Mouse (Mus musculus) left cerebral cortex, postnatal 14 days (tissue): Measurements from ENCODE around the gene Gm17657. TPM values are rescaled to one million over a fixed set of nuclear protein-coding genes. Genes with fewer than 3 reads are reported as not detected.

Experiments
- DNase-seq, 2 experiments: peaks; one replicate each; pipeline ENCODE4 v3.0.0; 2021 to 2022; ENCODE audit warnings: low spot score in 2 of 2, mixed read lengths in 1 of 2
- intact Hi-C: fragments of 180-260 bp; cut with DNase I; formaldehyde crosslinking; loops from one replicate; pipeline ENCODE4 v1.15.1; 2025
- long read RNA-seq, 2 experiments: library from polyadenylated mRNA; stranded (forward); transcript quantifications; one replicate each; pipeline ENCODE4 v2.0.0; 2021
- total RNA-seq, 2 experiments: library from RNA; stranded (reverse); gene quantifications; 2 replicates each; pipeline ENCODE4 v1.2.3; 2021

Gene Gm17657
- not detected for total RNA-seq
- long read RNA-seq, experiment 1 = 0 reads
- long read RNA-seq, experiment 2 = 0 reads

DNA sequence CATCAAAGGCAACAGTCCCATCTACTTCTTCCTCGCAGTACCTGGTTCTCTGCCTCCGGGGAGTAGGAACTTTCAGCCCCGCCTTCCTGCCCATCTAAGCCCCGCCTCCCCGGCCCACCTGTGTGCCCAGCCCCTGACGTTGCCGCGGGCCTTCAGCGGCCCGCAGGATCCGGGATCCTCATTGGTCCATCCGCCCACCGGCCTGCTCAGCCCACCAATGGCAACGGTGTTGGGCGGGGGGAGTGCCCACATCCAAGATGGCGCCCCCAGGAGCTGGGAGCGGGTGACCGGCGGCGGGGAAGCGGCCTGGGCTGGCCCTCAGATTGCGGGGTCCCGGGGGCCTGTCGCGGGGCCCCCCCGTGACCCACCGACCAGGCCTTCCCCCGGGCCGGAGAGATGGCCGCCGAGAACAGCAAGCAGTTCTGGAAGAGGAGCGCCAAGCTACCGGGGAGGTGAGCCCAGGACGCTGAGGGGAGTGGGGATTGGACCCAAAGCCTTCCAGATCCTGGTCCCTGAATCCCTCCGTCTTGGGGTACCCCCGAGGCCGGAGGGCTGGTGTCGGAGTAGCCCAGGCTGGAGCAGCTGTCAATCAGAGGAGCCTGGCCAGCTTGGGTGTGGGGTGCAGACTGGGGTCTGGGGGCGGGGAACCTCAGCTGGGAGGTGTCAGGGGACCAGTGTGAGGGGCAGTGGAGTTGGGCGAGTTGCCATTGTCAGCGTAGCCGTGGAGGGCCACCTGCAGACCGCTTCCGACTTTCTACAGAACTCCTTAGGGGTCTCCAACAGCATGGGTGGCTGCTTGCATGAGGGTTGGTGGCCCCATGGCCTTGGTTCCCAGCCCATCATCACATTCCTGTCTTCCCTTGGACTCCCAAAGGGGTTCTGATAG, at the start of gene Gm17657, which contains the start of gene Tbc1d22b:
Gene Gm17657, minus strand, starts transcription at position 96 of the 886 bp plus-strand sequence.
Gene Tbc1d22b, plus strand, starts transcription at position 243 of the 886 bp plus-strand sequence.
- DNase-seq = peak; percentile 93 to 95
- intact Hi-C loops = no loop called here

DNA sequence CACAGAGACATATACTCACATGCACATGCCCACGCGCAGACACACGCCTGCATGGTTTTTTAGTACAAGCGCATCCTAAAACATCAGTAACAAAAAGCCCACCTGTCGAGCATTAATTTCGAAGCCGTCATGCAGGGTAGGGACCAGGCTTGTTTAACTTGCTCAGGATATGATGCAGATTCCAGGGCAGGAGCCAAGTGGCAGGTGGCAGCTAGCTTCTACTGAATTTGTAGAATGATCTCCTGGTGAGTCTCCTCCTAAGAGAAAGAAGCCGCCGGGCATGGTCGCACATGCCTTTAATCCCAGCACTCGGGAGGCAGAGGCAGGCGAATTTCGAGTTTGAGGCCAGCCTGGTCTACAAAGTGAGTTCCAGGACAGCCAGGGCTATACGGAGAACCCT, 49.6 kb upstream of the Gm17657 start:
- intact Hi-C loops = no loop called here
- DNase-seq = no peak

DNA sequence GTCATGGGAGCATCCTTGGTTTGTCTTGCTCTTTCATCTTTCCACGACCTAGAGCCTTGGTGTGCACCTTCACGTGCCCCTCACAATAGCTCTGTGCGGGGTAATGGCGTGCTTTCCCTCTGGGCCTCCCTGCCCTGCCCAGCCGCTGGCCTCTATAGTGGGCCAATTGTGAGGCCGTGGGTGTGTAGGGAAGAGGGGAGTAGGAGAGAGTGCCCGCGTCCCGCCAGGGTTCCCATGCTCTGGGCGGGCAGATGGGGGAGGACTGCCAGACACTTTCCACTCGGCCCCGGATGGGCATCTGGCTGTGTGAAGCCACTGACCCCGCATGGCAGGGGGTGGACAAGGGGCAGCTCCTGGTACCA, 47.3 kb upstream of the Gm17657 start:
- no peak for DNase-seq
- intact Hi-C loops = no loop called here

DNA sequence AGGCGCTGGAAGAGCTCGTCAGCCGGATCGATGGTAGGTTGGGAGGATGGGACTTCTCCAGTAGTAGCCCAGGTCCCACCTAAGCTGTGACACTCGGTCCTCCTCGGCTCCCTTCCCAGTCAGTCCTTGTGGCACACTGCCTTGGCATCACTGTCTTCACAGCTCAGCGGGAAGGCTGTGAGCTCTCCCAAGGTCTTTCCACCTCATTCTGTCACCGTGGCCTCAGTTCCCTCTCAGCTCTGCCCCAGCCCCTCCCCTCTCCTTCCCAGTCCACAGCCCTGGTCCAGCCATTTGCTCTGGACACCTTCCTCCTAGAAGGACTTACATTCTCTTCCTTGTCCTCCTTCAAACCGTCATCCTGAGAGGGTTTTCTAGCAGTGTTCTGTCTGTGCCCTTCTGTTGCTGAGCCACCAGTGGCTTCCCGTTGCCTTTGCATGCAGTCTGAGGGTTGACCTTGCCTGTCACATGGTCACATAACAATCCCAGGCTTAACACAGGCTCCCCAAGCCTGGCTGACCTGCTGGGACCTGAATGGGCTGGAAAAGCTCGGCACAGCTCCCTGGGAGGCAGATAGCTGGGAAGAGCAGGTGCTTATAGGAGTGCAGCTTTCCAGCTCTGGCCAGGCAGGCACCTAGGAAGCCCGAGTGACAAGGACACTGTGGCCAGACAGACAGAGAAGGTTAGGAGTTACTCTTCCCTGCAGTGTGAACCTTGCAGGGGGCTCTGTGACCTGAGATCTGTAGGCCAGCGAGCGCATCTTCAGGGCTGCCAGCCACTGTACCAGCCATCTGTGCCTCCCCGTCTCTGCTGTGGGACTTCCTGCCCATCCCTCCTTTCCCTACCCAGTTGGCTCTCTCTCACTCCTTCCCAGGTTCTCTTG, 46.7 kb upstream of the Gm17657 start:
- DNase-seq = no peak
- intact Hi-C loops = no loop called here

DNA sequence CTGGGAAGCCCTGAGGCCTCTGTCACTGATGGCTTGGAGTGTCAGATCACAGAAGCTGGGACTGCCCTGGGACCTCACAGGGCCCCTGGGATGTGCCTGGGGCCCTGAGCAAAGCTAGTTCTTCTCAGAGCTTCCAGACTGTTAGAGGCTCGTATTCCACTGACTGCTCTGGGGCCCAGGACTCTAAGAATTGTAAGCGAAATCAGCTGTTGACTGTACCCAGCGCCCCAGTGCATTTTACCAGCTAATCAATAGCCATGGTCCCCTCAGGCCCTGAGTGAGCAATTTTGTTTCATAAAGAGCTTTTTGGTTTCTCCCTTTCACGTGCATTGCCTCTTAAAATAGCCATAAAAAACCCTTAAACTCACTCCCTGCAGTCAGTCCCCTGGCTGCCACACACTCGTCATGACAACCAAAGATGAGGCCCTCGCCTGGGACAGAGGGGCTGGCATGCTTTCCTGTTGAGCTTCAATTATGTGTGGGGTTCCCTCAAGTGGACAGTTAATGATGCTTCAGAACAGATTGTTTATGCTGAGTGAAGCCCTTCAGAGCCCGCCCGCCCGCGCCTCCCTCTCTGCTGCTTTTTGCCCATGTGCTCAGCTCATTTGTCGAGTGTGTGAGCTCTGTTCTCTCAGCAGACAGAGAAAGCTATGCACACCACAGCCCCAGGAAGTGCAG, 39.9 kb upstream of the Gm17657 start:
- intact Hi-C loops = no loop called here
- DNase-seq = peak; percentile 37 to 51

DNA sequence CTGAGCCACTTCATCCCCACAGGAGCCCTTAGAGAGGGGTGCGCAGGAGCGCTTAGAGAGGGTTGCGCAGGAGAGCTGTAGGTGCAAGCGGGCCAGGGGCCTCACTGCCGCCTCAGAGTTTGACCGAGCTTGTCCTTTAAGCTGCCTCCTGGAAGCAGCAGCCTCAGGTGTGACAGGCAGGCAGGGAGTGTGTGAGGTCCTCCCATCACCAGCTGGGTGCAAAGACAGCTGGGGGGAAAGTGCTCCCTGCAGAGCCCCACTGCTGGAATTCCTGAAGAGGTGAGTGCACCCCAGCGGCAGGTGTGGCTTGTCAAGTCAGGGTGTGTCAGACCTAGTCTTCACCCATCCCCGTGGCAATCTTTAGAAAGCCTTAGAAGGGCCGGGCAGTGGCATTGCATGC, 37.5 kb upstream of the Gm17657 start:
- intact Hi-C loops = no loop called here
- no peak for DNase-seq

DNA sequence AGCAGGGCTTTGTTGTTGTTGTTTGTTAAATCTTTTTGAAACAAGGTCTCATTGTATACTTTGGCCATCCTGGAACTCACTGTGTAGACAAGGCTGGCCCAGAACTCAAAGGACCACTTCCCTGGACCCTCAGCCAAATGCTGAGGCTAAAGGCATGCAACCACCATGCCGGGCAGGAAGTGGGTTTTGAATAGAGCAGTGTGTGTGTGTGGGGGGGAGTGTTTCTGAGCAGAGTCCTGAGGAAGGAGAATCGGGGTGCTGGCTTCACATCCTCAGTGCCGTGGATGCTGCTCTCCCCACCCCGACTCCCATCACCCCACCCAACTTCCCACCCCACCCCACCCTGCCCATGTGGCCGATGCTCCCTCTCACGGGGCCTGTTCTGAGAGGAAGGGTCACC, 36.0 kb upstream of the Gm17657 start:
- intact Hi-C loops = no loop called here
- DNase-seq = no peak

DNA sequence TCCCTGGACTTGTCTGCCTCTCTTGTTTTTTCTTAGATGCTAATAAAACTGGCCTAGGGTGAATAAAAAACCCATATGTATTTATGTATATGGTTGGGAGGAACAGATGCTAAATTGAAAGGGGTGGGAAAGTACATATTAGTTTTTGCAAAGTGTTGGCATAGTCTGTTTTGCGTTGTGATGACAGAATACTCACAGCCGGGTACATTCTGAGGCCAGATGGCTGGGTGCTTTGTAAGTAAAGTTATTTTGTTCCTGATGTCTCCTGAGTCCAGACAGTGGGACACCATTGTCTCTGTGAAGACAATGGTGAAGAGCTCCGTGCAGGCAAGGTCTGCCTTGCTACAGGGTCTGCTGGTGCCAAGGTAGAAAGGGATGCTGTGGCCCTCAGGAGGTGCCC, 35.3 kb upstream of the Gm17657 start:
- DNase-seq = no peak
- intact Hi-C loops = no loop called here

DNA sequence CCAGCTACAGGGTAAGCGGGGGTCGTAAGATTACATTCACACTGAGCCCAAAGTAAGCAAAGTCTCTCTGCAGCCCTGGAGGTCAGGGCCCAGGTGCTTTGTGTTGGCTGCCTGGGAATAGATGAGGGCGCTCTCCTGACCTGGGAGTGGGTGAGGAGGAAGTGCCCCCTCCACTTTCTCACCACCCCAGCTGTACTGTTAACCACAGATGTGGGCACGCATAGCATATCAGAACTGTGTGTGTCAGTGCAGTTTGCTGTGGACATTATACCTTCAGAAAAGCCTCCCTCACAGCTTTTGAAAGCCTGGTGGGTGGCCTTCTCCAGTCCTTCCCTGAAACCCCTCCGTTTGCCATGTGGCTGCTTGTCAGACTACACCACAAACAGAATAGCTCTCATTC, 34.9 kb upstream of the Gm17657 start:
- intact Hi-C loops = no loop called here
- no peak for DNase-seq

DNA sequence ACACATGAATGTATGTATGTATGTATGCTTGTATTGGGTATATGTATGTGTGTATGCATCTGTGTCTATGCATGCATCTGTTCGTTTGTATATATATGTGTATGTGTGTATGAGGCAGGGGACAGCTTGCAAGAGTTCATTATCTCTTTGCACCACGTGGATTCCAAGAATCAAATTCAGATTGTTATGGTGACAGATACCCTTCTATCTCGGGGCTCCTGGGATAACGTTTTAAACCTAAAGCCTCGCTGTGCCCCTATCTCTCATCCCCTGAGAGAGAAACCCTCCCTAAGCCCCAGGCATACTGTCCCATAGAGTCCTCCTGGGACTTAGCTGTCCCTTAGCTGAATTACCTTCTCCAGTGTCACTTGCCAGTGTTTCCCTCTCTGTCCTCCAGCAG, 34.1 kb upstream of the Gm17657 start:
- no peak for DNase-seq
- intact Hi-C loops = no loop called here

DNA sequence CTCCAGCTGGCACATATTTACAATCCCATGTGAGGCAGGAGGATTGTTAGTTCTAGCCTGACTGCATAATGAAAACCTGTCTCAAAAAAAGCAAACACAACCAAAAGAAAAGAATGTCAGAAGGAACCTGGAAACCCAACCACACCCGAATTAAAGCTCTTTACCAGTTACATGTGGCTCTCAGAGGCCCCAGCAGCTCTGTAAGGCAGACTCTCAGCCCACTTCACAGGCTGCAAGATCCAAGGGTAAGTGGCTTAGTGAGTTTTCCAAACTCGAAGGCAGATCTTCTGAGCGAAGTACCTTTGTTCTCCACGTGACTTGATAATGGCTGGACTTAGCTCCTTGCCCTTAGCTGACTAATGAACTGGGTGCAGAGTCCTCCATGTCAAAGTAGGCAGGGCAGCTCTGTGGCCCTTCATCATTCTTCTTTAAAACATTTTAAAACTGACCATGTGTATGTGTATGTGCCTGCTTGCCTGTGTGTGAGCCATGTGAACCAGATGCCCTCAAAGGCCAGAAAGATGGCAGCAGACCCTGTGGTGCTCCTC, 30.2 kb upstream of the Gm17657 start:
- intact Hi-C loops = no loop called here
- no peak for DNase-seq

DNA sequence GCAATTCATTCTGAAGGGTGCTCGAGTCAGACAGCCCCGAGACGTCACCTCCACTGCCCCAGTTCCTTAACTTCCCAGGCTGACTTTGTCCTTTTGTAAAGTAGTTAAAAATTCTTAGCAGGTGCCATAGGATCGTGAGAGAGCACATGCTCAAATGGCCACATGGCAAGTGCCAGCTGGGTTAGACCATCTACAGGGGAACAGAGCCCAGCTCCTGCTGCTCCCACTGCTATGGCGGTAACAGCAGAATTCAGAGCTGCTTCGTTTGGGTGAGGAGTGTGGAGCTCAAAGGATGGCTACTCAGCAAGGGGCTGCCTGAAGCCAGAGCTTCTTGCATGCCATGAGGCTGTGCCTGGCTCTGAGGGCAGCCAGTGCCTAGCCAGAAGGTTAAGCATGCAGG, 20.4 kb upstream of the Gm17657 start:
- no peak for DNase-seq
- intact Hi-C loops = no loop called here

DNA sequence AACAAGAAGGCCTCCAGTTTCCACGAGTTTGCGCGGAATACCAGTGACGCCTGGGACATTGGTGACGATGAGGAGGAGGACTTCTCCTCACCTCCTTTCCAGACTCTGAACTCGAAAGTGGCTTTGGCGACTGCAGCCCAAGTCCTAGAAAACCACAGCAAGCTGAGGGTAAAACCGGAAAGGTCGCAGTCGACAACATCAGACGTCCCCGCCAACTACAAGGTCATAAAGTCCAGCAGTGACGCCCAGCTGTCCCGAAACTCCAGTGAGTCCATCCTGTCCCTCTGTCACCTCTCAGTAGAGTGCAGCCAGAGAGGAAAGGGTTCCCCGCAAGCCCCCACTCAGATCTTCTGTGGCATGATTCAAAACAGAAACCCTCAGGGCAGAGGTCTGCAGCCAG, 19.0 kb upstream of the Gm17657 start:
- intact Hi-C loops = no loop called here
- no peak for DNase-seq

DNA sequence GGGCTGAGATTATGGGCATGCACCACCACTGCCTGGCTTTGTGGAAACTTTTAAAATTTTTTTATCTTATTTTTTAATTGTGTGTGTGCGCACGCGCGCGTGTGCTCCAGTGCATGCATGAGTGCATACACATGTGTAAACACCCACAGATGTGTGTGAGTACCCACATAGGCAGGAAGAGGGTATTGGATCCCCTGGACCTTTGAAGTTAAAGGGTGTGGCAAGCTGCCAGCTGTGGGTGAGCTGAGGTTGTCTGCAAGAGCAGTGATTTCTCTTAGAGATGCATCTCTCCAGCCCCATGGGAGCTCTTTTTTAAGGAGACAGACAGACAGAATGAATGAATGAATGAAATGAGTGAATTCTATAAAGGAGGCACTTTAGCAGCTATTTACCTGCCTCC, 16.1 kb upstream of the Gm17657 start:
- no peak for DNase-seq
- intact Hi-C loops = no loop called here

DNA sequence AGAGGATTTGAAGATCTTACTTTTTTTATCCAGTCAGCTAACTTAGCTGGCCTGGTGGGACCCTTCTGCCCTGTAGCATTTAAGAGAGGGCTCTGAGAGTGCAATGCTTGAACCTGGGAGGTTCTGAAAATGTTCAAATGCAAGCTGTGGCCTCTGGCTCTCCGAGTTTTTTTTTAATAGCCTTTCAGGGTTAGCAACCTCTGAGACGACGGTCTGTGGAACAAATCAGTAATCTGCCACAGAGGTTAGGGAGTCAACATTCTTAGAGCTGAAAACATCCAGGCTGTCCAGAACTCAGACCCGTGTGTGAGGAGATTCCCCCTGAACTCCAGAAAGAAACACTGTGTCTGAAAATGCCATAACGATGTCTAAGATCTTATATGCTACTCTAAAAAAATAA, 9.0 kb upstream of the Gm17657 start:
- intact Hi-C loops = no loop called here
- no peak for DNase-seq

DNA sequence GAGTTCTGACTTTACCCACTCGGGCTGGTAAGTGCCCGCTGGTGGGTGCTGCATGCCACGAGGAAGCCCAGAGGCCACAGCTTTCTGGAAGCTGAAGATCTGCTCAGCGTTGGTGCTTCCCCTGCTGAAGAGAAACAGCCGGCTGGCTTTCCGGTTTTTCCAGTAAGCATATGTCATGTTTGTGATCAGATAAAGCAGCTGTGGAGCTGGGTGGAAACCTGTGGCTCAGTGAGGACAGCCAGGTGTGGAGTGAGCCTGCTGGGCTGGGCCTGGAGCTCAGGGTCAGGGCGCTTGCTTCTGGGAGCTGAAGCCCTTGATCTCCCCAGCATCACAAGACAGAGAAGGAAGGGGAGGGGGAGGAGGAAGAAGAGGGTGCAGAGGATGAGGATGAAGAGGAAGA, 7.5 kb upstream of the Gm17657 start:
- intact Hi-C loops = no loop called here
- DNase-seq = no peak

DNA sequence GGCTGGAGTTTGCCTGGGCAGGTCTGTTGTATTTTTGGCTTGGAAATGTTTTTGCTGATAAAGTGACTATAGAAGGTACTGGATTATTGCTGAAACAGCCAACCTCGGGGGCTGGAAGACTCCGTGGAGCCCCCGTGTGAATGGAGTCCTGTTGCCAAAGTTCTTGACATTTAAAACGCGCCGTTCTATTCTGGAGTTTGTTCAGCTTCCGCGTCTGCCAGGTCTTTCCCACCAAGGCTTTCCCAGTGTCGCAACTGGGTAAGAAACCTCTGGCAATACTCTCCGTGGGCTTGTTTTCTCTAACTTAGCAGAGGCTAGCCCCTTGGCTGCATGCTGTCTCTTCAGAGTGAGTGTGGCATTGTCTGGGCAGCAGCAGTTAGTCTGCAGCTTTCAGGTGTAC, 7.0 kb upstream of the Gm17657 start:
- intact Hi-C loops = no loop called here
- DNase-seq = no peak

DNA sequence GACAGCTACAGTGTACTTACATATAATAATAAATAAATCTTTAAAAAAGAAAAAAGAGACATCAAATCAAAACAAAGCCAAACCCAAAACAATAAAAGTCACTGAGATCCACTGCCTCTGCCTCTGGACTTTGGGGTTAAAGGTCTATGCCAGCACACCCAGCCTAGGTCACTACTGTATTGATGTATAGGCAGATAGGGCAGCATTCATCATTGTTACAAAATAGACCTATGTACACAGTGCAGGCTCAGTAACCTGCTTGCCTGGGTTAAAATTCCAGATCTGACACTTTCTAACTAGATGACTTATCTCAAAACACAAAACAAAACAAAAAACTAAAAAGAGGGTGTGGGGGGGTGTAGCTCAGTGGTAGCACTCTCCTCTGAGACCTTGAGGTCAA, 4.7 kb upstream of the Gm17657 start:
- intact Hi-C loops = no loop called here
- DNase-seq = no peak

DNA sequence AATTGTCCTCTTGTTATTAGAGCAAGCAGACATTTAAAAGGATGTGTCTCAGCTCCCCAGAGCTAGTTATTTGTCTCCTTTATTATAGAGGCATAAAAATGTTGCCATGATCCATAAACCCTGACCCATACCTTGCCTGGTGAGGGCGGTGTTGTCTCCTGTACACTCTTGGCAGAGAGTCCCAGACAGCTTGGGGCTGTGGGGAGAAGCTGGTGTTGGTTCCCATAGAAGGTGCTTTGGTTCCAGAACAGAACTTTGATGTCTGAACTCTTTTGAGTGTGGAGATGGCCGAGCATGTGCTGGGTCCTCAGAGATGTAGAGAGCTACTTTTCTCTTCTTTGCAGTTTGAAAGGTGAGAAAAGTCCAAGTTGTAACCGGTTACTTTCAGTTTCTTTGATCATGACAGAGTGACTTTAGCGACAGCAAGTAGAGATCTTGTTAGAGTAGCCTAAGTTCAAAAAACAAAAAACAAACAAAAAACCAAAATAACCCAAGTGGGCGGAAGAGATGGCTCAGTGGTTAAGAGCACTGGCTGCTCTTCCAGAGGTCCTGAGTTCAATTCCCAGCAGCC, 2.8 kb upstream of the Gm17657 start, which contains the start of gene Tmem217:
Gene Tmem217, minus strand, starts transcription at position 224 of the 571 bp plus-strand sequence.
- intact Hi-C loops = no loop called here
- DNase-seq = no peak
